Mouse (Mus musculus) fibroblast of lung, adult 2 months (primary cell): ENCODE results near the gene Plekha5.
A peak's percentile ranks its signal among the peaks of the same experiment; 100 is the strongest.
"Not testable (repeated sequence)": the region's sequence is repeated elsewhere in the genome, so short reads cannot be mapped to it uniquely, and the experiment has no call there.

Experiments
- DNase-seq: peaks from one replicate; pipeline ENCODE4 v3.0.0-alpha.2; 2011; ENCODE audit warnings: low read depth

Plekha5 gene

DNA sequence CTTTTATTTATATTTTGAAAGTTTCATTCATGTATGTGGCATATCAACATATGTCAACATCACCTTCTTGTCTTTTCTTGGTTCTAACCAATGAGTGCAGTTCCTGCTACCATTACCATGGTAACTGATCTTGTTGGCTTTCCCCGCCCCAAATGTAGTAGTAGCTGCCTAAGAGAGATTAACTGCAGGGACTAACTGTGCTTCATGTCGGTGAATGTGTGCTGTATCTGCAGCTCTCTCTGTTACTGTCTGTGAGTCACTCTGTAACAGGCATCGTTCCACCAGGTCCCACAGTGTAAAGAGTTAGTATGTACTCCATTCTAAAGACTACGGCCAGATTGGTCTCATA is 153.9 kb downstream of the Plekha5 start:
- no peak for DNase-seq

DNA sequence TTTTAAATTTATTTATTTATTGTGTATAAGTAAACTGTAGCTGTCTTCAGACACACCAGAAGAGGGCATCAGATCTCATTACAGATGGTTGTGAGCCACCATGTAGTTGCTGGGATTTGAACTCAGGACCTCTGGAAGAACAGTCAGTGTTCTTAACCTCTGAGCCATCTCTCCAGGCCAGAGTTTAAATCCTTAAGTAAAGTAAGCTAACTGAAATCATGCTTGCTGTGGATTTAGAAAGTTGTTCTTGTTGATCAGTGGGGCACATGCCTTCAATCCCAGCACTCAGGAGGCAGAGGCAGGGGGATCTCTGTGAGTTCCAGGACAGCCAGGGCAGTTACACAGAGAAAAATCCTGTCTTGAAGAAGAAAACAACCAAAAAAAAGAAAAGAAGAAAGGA is 155.1 kb downstream of the Plekha5 start:
- not testable (repeated sequence) for DNase-seq

DNA sequence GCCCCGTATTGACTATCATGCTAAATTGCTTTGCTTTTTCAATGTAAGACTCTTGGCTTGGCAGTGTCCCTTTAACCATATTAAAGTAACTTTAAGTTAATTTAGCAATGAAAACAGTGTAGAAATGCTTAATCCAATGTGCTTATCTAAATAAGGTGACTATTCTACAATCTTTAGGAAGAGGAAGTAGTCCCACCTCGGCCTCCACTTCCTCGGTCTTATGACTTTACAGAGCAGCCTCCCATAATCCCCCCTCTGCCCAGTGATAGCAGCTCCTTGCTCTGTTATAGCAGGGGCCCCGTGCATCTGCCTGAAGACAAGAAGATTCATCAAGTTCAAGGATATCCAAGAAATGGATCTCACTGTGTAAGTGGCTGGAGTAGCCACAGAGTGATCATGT is 156.3 kb downstream of the Plekha5 start:
- no peak for DNase-seq

DNA sequence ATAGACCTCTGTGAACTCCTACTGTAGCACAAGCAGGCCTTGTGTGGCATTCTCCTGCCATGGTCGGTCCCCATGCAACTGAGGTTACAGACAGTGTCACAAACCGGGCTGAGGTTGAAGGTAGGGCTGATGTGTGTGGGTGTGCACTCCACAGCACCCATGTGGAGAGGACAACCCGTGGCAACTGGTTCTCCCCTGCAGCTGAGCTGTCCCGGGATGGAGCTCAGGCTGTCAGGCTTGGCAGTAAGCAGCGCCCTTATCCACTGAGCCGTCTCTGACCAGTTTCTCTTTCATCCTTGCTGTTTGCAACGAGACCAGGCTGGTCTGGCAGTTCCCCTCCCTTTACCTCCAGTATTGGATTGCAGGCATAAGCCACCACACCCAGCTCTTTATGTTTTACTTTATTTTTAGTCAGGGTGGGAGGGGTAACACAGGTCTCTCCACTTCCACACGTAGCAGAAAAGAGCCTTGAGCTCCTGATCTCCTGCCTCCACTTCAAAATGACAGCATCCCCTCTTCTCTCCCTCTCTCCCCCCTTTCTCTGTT is 162.9 kb downstream of the Plekha5 start:
- no peak for DNase-seq

DNA sequence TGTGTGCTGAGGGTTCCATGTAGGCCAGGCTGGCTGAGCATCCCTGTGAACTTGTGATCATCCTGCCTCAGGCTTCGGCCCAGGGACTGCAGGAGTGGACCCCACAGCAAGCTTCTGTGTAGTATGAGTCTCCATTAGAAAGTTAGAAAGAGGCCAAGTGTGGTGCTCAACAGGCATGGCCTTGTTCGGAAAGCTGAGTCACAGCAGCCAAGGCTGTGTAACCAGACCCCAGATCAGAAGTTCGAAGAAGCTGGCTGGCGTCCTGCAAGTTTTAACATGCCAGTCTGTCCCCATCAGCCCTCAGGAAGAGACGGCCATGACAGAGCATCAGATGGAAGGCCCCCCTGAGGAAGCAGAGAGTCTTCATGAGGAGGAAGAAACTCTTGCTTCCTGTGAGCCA is 167.5 kb downstream of the Plekha5 start:
- DNase-seq = peak; percentile 76

DNA sequence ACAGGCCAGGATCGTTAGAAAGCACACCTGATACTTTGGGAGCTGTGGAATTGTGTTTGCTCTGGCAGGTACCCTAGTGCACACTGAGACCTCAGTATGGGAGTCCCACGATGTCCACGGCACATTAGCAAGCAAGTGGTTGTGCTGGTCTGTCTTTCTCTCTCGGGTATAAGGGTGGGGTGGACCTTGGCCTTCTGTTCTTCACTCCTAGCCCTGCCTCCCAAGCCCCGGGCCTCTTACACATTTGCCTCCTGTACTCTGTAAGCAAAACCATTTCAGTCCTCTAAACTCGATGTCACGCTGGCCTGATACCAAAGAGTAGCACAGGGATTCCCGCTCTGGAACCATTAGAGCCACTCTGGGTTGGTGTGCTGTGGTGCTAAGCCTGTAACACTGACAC is 168.9 kb downstream of the Plekha5 start:
- no peak for DNase-seq

DNA sequence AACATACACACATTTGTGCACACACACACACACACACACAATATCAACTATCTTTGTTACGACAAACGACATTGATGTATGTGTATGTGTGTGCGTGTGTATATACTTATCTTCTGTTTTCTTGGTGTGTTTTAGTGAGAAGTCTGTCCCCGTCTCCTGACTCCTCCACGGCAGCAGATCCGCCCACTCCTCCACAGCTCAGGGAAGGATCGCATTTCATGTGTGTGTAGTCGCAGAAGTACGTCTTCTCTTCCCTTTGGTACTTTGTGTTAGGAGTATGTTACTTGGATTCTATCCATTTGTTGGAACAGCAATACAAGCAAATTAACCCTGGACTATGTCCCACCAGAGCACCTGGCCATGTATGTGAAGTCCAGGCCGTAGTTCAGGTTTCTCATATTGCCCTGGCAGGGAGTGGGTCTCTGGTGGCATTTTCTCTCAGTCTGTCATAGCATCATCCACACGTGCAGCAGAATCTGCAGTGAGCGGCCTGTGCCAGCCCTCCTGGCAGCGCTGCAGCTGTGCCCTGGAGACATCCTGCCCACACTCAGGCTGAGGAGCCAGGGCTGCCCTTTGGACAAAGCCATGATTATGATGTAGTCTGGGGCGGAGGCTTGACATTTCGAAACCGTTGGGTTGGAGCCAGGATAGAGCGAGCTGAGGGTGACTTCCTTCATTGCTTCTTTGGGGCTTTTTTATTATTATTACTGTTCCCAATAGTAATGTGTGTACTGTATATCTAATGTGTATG is 169.7 kb downstream of the Plekha5 start:
- DNase-seq = peak; percentile 79

DNA sequence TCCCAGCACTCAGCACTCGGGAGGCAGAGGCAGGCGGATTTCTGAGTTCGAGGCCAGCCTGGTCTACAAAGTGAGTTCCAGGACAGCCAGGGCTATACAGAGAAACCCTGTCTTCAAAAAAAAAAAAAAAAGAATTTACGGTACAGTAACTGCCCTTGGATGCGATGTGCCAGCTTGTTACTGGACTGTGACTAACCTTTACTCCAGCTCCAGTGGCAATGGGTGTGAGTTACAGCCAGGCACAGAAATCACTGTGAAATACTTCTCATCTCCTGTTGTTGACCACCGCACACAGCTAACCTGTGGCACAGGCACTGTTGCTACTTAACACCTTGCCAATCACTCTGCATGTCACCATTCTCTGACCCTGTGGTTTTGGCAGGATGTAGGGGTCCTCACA is 171.7 kb downstream of the Plekha5 start:
- DNase-seq = not testable (repeated sequence)

DNA sequence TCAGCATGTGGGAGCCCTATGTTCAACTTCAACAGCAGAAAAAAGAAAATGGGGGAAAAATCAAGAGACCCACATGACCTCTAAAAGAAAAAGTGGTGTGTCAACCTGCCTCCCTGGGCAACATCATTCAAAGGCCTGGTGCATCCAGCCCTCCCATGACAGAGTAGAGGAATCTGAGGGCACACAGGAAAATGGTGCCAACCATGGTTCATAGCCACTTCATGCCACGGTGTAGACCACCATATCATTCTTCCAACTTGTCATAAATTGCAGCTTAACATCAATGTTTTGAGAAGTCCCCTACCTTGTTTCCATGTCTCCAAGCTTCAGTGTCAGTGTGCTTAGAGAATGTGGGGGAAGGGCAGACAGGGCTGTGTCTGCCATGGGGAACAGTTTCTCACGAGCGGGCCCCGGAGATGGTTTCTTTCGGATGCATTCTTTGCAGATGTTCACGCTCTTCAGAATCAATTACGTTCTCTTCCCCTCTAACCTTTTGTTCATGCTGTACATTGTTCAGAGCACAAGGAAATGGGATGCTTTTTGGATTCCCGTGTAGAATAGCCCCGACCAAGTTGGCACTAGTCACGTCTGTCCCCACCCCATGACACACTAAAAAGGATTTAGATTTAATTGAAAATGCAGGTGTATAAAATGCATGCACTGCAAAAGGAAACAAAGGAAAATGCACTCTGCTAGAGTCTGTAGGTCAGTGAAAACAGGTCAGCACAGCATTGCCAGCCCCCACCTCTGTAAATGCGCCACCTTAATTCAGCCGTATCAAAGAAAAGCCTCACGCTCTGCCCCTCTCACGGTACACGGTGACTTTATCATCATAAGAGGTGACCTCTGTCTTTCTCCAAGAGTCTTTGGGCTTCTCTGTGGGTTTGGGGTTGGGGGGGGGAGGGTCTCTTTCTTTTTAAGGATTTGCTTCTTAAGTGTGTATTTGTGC is 173.8 kb downstream of the Plekha5 start:
- DNase-seq = no peak

DNA sequence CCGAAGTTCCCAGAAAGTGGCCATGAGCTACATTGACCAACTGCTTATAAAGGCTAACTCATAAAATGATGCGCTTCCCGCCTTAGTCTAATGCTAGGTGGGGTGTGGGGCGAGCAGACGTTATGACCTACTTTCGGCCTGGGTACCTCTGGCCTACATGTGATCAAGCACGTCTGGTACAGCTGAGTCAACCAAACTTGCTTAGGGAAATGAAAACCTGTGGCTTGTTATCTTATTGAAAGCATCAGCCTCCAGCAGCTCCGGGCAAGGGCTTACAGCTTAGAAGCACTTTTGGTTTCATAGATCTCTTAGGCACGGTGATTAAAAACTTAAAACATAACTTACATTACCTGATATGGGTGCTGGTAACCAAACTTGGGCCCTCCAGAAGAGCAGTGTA is 174.7 kb downstream of the Plekha5 start:
- no peak for DNase-seq

DNA sequence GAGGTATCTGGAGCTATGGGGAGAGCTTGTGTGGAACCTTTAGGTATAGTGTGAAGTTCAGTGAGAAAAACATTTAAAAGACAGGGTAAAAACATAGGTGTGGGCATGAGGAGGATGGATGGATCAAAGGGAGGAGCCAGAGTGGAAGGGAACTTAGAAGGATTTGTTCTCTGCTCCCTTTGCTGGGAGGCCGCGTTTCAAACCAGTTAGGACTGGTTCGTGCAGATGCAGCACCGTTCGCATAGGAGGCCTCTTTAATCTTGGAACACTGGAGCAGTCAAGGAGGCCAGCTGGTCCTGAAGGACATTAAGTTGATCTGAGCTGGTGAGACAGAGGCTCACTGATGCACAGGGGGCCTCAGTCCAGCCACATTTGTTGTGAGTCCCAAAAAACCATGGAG is 175.5 kb downstream of the Plekha5 start:
- no peak for DNase-seq

DNA sequence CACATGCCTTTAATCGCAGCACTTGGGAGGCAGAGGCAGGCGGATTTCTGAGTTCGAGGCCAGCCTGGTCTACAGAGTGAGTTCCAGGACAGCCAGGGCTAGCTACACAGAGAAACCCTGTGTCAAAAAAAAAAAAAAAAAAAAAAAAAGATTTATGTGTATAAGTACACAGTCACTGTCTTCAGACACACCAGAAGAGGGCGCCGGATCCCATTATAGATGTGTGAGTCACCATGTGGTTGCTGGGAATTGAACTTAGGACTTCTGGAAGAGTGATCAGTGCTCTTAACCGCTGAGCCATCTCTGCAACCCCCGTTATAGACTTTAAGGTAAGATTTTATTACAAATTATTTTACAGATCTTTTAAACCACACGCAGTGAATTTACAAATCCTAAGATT is 176.8 kb downstream of the Plekha5 start:
- DNase-seq = not testable (repeated sequence)

DNA sequence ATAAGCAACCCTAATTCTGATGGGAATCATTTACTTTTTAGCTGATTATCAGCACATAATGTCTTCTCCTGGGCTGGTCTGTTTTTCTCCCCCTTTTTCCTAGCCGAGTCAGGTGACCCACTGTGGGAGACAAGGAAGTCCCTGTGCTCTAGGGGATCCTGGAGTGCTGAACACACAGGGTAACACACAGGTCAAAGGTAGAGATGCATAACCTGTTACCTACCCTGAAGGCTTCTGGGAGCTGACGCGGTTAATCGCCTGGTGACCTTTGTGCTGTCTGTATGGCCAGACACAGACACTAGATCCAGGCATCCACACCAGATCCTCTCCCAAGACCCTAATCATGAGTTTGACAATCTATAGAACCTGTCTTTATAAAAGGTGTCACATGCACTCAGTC is 177.3 kb downstream of the Plekha5 start:
- DNase-seq = no peak

DNA sequence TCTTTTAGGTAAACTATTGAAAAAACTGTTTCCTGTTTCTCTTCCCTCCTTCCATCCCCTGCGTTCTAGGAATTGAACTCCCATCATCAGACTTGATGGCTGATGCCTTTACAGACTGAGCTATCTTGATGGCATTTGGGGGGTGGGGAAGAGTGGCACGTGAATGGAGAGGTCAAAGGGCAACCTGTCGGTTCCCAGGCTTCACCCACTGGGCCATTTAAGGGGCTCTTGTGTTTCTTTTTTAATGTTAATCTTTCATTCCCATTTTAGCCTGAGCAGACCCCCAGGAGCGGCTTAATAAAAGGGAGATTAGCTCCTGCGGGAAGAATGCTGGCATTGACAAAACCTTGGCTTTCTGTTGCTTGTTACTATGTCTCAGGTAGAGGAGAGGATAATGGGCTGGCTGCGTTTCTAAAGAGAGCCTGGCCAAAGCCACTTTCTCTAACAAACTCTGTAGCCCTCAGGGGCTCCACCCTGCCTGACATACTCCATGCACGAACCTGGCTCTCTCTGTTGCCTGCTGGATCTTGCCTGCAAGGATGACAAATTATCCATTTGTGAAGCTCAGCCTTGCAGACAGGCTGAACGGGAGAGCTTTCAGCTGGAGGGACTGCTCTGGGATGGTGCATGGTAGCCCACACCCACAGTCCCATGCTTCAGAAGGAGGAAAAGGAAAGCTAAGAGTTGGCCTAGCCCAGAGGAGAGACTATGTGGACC is 179.5 kb downstream of the Plekha5 start:
- no peak for DNase-seq

DNA sequence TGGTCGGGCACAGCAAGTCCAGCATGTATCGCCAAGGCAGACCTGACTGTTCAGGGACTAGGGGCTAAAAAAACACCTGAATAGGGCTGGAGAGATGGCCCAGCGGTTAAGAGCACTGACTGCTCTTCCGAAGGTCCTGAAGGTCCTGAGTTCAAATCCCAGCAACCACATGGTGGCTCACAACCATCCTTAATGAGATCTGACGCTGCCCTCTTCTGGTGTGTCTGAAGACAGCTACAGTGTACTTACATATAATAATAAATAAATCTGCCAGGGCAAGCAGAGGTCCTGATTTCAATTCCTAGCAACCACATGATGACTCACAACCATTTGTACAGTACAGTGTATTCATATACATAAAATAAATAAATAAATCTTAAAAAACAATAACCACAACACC is 181.3 kb downstream of the Plekha5 start:
- not testable (repeated sequence) for DNase-seq

DNA sequence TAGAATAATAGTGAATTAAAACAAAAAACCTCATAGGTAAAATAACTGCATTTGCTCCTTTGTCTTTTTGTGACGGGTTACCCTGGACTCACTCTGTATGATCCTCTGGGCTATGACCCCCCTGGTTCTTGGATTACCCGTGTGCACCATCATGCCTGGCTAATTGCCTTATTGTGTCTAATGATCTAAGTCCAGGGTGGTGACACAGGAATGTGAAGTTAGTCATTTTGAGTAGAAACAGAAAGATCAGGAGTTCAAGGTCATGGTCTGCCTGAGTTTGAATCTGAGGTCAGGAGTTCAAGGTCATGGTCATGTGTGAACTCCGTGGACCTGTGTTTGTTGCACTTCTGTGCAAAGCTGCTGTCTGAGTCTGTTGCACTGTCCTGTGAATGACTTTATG is 181.9 kb downstream of the Plekha5 start:
- DNase-seq = no peak

DNA sequence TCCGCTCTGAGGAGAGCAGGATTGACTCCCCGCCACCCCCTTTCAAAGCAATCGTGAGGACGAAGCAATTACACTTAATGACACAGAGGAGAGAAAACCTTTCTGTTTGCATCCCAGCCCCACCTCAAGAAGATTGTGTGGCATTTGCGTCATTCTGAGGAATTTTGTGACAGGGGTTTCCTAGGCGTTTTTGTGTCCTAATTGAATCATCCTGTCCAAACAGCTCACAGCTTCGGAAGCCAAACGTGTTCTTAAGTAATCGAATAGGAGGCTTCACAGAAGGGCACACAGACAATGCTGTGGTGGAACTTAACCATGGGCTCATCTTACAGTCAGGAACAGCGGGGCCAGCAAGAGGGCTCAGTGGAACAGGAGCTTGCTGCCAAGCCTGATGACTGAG is 182.7 kb downstream of the Plekha5 start:
- DNase-seq = no peak

DNA sequence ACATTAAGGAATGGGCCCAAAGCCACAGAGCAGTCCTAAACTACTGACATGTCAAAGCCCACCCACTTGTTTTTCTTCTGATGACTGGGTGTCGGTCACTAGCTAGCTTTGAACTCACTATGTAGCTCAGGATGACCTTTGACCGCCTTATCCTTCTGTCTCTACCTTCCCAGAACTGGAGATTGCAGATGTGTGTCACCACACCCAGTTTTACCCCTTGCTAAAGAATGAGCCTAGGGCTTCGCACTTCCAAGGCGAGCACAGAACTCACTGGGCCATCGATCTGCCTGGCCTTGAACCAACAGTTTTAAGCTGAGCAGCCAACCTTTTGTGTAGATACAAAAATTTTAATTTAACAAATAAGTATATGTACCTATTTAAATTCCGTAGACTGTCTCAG is 184.8 kb downstream of the Plekha5 start:
- DNase-seq = no peak

DNA sequence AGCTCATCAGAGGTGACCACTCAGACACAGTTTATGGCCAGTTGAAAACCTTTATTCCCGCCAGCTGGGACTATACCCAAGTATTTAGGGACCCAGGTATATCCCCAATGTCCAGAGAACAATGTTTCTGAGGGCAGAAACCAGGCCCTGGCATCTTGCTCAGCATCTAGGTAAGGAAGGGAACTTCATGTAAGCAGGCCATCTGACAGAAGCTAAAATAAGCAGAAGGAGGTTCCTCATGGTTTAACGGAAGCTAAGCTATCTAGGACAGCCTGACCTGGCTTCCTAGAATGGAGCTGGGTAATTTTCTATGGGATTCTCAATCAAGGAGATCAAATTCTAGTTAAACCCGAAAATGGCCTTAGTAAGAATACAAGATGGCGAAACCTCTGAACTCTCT is 185.7 kb downstream of the Plekha5 start:
- no peak for DNase-seq

DNA sequence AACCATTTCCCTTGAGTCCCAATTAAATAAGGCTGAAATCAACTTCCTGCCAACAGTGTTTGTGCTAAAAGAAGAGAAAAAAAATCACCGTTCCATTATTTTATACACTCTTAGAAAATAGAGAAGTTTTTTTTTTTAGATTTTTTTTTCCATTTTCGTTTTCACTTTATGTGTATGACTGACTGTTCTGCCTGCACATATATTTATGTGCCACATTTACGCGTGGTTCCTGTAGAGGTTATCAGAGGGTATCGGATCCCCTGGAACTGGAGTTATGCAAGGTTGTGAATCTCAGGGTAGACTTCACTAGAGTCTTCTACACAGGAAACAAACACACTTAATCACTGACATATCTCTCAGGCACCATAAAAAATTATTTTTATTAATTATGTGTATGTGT is 186.3 kb downstream of the Plekha5 start:
- DNase-seq = no peak

DNA sequence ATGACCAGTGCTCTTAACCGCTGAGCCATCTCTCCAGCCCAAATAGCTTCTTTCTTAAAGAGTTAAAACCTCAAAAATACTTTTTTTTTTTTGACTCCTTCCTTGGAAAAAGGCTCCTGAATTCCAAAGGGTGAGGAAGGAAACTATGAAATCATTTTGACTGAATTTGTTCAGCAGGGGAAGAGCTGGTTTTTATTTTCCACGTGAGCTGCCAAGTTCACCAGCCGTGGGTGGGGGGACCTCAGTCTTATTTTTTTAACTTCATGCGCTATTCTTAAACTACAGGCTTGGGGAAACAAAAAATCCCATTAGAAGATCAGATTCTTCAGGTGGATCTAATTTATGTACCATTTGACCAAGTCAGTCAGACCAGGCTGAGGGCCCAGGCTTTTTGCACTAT is 187.4 kb downstream of the Plekha5 start:
- no peak for DNase-seq

DNA sequence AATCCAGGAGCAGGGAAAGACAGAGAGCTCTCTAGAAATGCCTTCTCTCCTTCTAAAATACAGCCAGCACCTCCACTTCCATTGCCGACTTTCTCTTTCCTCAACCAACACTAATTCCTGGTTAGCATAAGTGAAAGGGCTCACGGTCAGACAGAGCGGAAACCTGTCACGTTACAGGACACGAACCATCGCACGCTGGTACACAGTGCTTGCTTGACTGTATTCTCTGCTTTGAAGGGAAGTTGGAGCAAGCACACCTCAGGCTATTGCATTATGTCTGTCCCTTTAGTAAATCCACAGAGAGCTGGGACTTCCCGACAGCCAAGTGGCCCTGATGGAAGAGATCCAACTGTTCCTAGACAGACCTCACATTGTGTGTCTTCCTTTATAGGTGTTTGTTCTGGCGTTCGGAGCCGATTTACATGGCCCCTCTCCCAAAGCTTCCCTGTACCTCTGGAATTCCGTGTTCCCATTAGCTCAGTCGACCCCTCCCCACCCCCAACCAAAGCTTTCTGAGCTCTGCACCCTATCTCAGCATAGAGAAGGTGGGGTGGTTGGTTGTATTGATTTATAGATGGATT is 188.1 kb downstream of the Plekha5 start:
- DNase-seq = no peak
